Mouse (Mus musculus) liver, postnatal 0 days (tissue): Measurements from ENCODE around the gene Lrrc1. TPM values are rescaled to one million over a fixed set of nuclear protein-coding genes. Genes with fewer than 3 reads are reported as not detected.

Experiments used
- ATAC-seq: fragments of 200-750 bp; cut with Nextera tagmentation; 2 replicates; pipeline ENCODE4 v1.8.0; 2017; ENCODE audit warnings: mild to moderate bottlenecking, moderate library complexity
- DNase-seq: peaks from one replicate; pipeline ENCODE4 v3.0.0-alpha.2; 2016
- H3K27ac ChIP-seq: fragments of 300-500 bp; sonication (generic); 2 replicates; pipeline ENCODE4 v1.5.1; 2014; ENCODE audit warnings: antibody characterized with exemption, moderate library complexity, mild to moderate bottlenecking, low read depth
- H3K27me3 ChIP-seq: fragments of 300-500 bp; sonication (generic); 2 replicates; pipeline ENCODE4 v1.6.1; 2014; ENCODE audit warnings: low read length, control low read depth, mixed read lengths; ENCODE audit not compliant: insufficient read depth
- H3K36me3 ChIP-seq: fragments of 300-500 bp; sonication (generic); replicated peaks from 2 replicates; pipeline ENCODE4 v1.6.1; 2014; ENCODE audit warnings: mild to moderate bottlenecking, control low read depth, low read length, moderate library complexity, mixed read lengths; ENCODE audit not compliant: insufficient read depth
- H3K4me1 ChIP-seq: fragments of 300-500 bp; sonication (generic); 2 replicates; pipeline ENCODE4 v1.6.1; 2014; ENCODE audit warnings: antibody characterized with exemption, mild to moderate bottlenecking, control low read depth; ENCODE audit not compliant: insufficient read depth
- H3K4me2 ChIP-seq: fragments of 300-500 bp; sonication (generic); 2 replicates; pipeline ENCODE4 v1.6.1; 2014; ENCODE audit warnings: low read depth, mild to moderate bottlenecking, low read length, moderate library complexity, mixed read lengths
- H3K4me3 ChIP-seq: fragments of 300-500 bp; sonication (generic); 2 replicates; pipeline ENCODE4 v1.5.1; 2014; ENCODE audit warnings: low read depth, low read length
- H3K9ac ChIP-seq: fragments of 300-500 bp; sonication (generic); replicated peaks from 2 replicates; pipeline ENCODE4 v1.6.1; 2014; ENCODE audit warnings: mild to moderate bottlenecking, moderate library complexity
- H3K9me3 ChIP-seq: fragments of 300-500 bp; sonication (generic); 2 replicates; pipeline ENCODE4 v1.6.1; 2016; ENCODE audit warnings: mild to moderate bottlenecking, control low read depth, low read length, mixed read lengths
- CTCF ChIP-seq: sonication (generic); IDR thresholded peaks from 2 replicates; pipeline ENCODE4 v1.5.1; 2016; ENCODE audit warnings: antibody characterized with exemption, low read depth
- EP300 ChIP-seq: IDR thresholded peaks from 2 replicates; pipeline ENCODE4 v1.6.1; 2016; ENCODE audit warnings: antibody characterized with exemption, low read depth, mild to moderate bottlenecking
- WGBS: fragments of 180-500 bp; shearing (Covaris S2); extraction: QIAGEN DNeasy Blood & Tissue Kit; methylation state at CpG from one replicate; pipeline ENCODE4 v1.1.7; 2014; ENCODE audit not compliant: insufficient replicate concordance; 5-methylcytosine and 5-hydroxymethylcytosine counted together
- polyA plus RNA-seq: library from polyadenylated mRNA; unstranded; fragments of >200 nt; fragmentation: Nextera tagmentation; extraction: Ambion mirVana; gene quantifications from 2 replicates; pipeline ENCODE4 v1.2.1, GENCODE M21; 2015

Gene Lrrc1
- polyA plus RNA-seq, 1 experiment from 2014 or later = 1.5 TPM

GRCm38 (mm10) chr9:77483559-77483958, 61.1 kb downstream of the Lrrc1 start:
- DNase-seq = no peak
- Histone ChIP-seq H3K9ac (no peak overlapping the region), H3K36me3 (no peaks in the 10 kb centered on the region), H3K4me1 (no peaks in the 10 kb centered on the region), H3K27me3 (no peaks in the 10 kb centered on the region), H3K4me3 (no peak overlapping the region), H3K9me3 (no peaks in the 10 kb centered on the region), H3K4me2 (no peak overlapping the region), H3K27ac (no peak overlapping the region)
- no peak for ATAC-seq
- WGBS = 94% methylated on average over 3 of the region's 3 CpGs
- TF ChIP-seq EP300 (no peak), CTCF (no peak)

DNA sequence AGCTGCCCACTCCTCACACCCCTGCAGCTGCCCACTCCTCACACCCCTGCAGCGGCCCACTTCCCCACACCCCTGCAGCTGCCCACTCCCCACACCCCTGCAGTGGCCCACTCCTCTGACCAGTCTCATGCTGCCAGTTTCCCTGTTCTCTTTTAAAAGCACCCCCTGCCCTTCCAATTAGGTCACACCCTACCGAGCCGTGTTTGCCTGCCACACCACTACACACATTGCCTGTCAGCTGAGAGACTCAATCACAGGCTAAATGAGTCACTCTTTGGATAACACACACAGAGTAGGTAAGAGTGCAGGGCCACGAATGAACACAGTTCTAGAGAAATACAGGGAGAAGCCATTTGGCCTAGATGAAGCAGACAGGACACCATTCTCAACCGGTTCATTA, 62.4 kb downstream of the Lrrc1 start:
- ATAC-seq = peak; percentile 73
- no peaks in the 10 kb centered on the region for H3K4me1 ChIP-seq
- no peaks in the 10 kb centered on the region for H3K36me3 ChIP-seq
- 75% methylated on average over 5 of the region's 5 CpGs for WGBS
- H3K27ac ChIP-seq = no peak overlapping the region
- no peak overlapping the region for H3K4me3 ChIP-seq
- TF ChIP-seq EP300 (no peak), CTCF (no peak)
- H3K9ac ChIP-seq = no peak overlapping the region
- no peaks in the 10 kb centered on the region for H3K9me3 ChIP-seq
- DNase-seq = no peak
- H3K4me2 ChIP-seq = no peak overlapping the region
- no peaks in the 10 kb centered on the region for H3K27me3 ChIP-seq

DNA sequence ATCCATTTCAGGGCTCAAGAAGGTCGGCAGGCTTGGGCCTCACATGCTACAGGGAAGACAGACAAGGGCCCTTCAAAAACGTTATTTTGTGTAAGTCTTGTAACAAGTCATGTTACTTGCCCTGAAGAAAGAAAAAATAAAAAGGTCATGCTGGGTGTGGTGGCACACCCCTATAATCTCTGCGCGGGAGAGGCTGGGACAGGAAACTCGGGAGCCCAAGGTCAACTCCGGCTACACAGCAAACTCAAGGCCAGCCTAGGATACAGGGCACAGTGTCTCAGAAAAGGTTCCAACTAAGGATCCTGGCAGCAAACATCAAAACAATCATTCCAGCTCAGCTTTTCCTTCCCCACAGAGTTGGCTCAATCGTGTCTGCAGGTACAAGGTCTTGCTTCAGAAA, 63.3 kb downstream of the Lrrc1 start:
- Histone ChIP-seq H3K9ac (no peak overlapping the region), H3K4me3 (no peak overlapping the region), H3K27me3 (no peaks in the 10 kb centered on the region), H3K36me3 (no peaks in the 10 kb centered on the region), H3K4me1 (no peaks in the 10 kb centered on the region), H3K27ac (no peak overlapping the region), H3K4me2 (no peak overlapping the region), H3K9me3 (no peaks in the 10 kb centered on the region)
- no peak for DNase-seq
- WGBS = 44% methylated on average over 7 of the region's 7 CpGs
- TF ChIP-seq CTCF = no peak
- TF ChIP-seq EP300 = no peak
- ATAC-seq = no peak

- no peaks in the 10 kb centered on the region for H3K9me3 ChIP-seq
- peak; percentile 21; the same call in 1 of the 2 replicates for ATAC-seq
- H3K27me3 ChIP-seq = no peaks in the 10 kb centered on the region
- 50% methylated on average over 9 of the region's 9 CpGs for WGBS
- no peak overlapping the region for H3K27ac ChIP-seq
- H3K9ac ChIP-seq = no peak overlapping the region
- no peak overlapping the region for H3K4me2 ChIP-seq
- no peak overlapping the region for H3K4me3 ChIP-seq
- H3K36me3 ChIP-seq = no peaks in the 10 kb centered on the region
- no peak for DNase-seq
- no peaks in the 10 kb centered on the region for H3K4me1 ChIP-seq
- no peak for TF ChIP-seq EP300
- no peak for TF ChIP-seq CTCF
Observed at GRCm38 (mm10) chr9:77480574-77481319, 63.9 kb downstream of the Lrrc1 start.

GRCm38 (mm10) chr9:77480001-77480400, 64.7 kb downstream of the Lrrc1 start:
- Histone ChIP-seq H3K36me3 (no peaks in the 10 kb centered on the region), H3K4me2 (no peak overlapping the region), H3K9me3 (no peaks in the 10 kb centered on the region), H3K27me3 (no peaks in the 10 kb centered on the region), H3K9ac (no peak overlapping the region), H3K27ac (no peak overlapping the region), H3K4me3 (no peak overlapping the region), H3K4me1 (no peaks in the 10 kb centered on the region)
- DNase-seq (no peak), ATAC-seq (no peak)
- 81% methylated on average over 7 of the region's 7 CpGs for whole genome bisulfite sequencing
- no peak for TF ChIP-seq CTCF
- no peak for TF ChIP-seq EP300

DNA sequence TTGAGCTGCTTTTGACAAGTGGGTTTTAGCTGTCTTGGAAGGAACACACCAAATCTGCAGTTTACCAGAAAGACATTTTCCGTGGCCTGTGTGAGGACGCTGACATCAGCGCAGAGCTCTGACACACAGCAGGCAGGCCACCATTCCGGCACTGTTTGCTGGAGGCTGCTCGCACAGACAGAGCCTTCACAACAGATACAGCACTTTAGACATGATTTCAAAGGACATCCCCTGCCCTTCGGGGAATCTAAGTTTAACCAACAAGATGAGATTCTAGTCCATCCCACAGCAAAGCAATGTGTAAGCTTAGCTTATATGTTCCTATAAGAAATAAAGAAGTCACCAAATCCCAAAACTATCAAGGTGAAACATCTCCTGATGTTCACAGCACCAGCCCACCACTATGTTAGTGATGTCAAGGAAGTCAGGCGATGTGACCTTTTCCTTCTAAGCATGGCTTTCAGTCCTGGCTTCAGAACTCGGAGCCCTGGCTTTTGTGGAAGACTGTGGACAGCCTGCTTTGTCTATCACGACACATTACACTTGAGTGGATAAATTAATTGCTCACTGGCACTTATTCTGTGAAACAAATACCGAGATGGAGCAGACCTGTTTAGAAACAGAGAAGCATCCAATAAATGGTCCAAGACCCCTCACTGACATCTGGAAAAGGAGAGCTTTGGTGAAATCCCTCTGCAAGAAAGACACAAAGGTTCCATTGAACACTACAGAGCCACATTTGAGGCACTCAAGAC, 66.3 kb downstream of the Lrrc1 start:
- H3K27me3 ChIP-seq = no peaks in the 10 kb centered on the region
- no peaks in the 10 kb centered on the region for H3K9me3 ChIP-seq
- ATAC-seq = no peak
- no peak overlapping the region for H3K27ac ChIP-seq
- H3K4me1 ChIP-seq = no peaks in the 10 kb centered on the region
- no peak for TF ChIP-seq CTCF
- TF ChIP-seq EP300 = no peak
- DNase-seq = no peak
- no peaks in the 10 kb centered on the region for H3K36me3 ChIP-seq
- WGBS = 74% methylated on average over 10 of the region's 10 CpGs
- H3K9ac ChIP-seq = no peak overlapping the region
- H3K4me3 ChIP-seq = no peak overlapping the region
- no peak overlapping the region for H3K4me2 ChIP-seq
